Mouse (Mus musculus) intestine, embryonic 15.5 days (tissue): Measurements from ENCODE around the gene Stk24. TPM values are rescaled to one million over a fixed set of nuclear protein-coding genes. Genes with fewer than 3 reads are reported as not detected.

ENCODE experiments used
- ATAC-seq: fragments of 200-750 bp; cut with Nextera tagmentation; 2 replicates; pipeline ENCODE4 v1.8.0; 2017; ENCODE audit warnings: moderate TSS enrichment, moderate library complexity
- H3K27ac ChIP-seq: fragments of 300-500 bp; sonication (generic); 2 replicates; pipeline ENCODE4 v1.5.1; 2015; ENCODE audit warnings: mild to moderate bottlenecking, inconsistent platforms
- H3K27me3 ChIP-seq: fragments of 300-500 bp; sonication (generic); replicated peaks from 2 replicates; pipeline ENCODE4 v1.6.1; 2015; ENCODE audit warnings: inconsistent platforms
- H3K36me3 ChIP-seq: fragments of 300-500 bp; sonication (generic); 2 replicates; pipeline ENCODE4 v1.6.1; 2015; ENCODE audit warnings: inconsistent platforms
- H3K4me1 ChIP-seq: fragments of 300-500 bp; sonication (generic); replicated peaks from 2 replicates; pipeline ENCODE4 v1.6.1; 2015; ENCODE audit warnings: inconsistent platforms
- H3K4me2 ChIP-seq: fragments of 300-500 bp; sonication (generic); replicated peaks from 2 replicates; pipeline ENCODE4 v1.6.1; 2015; ENCODE audit warnings: mild to moderate bottlenecking, inconsistent platforms
- H3K4me3 ChIP-seq: fragments of 300-500 bp; sonication (generic); replicated peaks from 2 replicates; pipeline ENCODE4 v1.5.1; 2015; ENCODE audit warnings: inconsistent platforms
- H3K9ac ChIP-seq: fragments of 300-500 bp; sonication (generic); 2 replicates; pipeline ENCODE4 v1.6.1; 2015; ENCODE audit warnings: inconsistent platforms
- H3K9me3 ChIP-seq: fragments of 300-500 bp; sonication (generic); 2 replicates; pipeline ENCODE4 v1.6.1; 2016; ENCODE audit warnings: inconsistent platforms
- WGBS: fragments of 180-500 bp; shearing (Covaris S2); methylation state at CpG from one replicate; pipeline ENCODE4 v1.1.7; 2015; 5-methylcytosine and 5-hydroxymethylcytosine counted together
- polyA plus RNA-seq: library from polyadenylated mRNA; unstranded; fragments of >200 nt; fragmentation: Nextera tagmentation; extraction: Ambion mirVana; gene quantifications from 2 replicates; pipeline ENCODE4 v1.2.1, GENCODE M21; 2015

The Stk24 gene
- polyA plus RNA-seq, 1 experiment from 2014 or later = 43.7 TPM

GRCm38 (mm10) chr14:121406943-121407342 is 27.1 kb upstream of the Stk24 start:
- H3K9ac ChIP-seq = no peak overlapping the region
- H3K27me3 ChIP-seq = no peaks in the 10 kb centered on the region
- no peak overlapping the region for H3K4me3 ChIP-seq
- no peak overlapping the region for H3K4me2 ChIP-seq
- H3K9me3 ChIP-seq = no peaks in the 10 kb centered on the region
- H3K36me3 ChIP-seq = no peaks in the 10 kb centered on the region
- 92% methylated on average over 7 of the region's 7 CpGs for WGBS
- no peaks in the 10 kb centered on the region for H3K4me1 ChIP-seq
- ATAC-seq = no peak
- no peak overlapping the region for H3K27ac ChIP-seq

- H3K4me1 ChIP-seq = no peaks in the 10 kb centered on the region
These were observed 25.7 kb upstream of the Stk24 start for GRCm38 (mm10) chr14:121405546-121405945.

GRCm38 (mm10) chr14:121405120-121405519 is 25.3 kb upstream of the Stk24 start:
- H3K9me3 ChIP-seq = no peaks in the 10 kb centered on the region
- no peak overlapping the region for H3K9ac ChIP-seq
- peak overlapping the region; percentile 48 for H3K4me2 ChIP-seq
- no peaks in the 10 kb centered on the region for H3K4me1 ChIP-seq
- no peak overlapping the region for H3K27ac ChIP-seq
- no peaks in the 10 kb centered on the region for H3K36me3 ChIP-seq
- no peak overlapping the region; the same call in 1 of the 2 replicates for H3K4me3 ChIP-seq
- ATAC-seq = peak; percentile 55; the same call in 1 of the 2 replicates
- H3K27me3 ChIP-seq = no peaks in the 10 kb centered on the region
- WGBS = 42% methylated on average over 12 of the region's 13 CpGs

More at GRCm38 (mm10) chr14:121405546-121405945, 25.7 kb upstream of the Stk24 start:
- H3K9me3 ChIP-seq = no peaks in the 10 kb centered on the region
- no peaks in the 10 kb centered on the region for H3K27me3 ChIP-seq
- 35% methylated on average over 15 of the region's 15 CpGs for WGBS
- H3K4me2 ChIP-seq = peak overlapping the region; percentile 48
- H3K27ac ChIP-seq = no peak overlapping the region
- ATAC-seq = no peak
- no peak overlapping the region for H3K9ac ChIP-seq
- no peak overlapping the region; the same call in 1 of the 2 replicates for H3K4me3 ChIP-seq
- no peaks in the 10 kb centered on the region for H3K36me3 ChIP-seq

- Histone ChIP-seq H3K9ac (no peak overlapping the region), H3K27ac (no peak overlapping the region), H3K4me3 (no peak overlapping the region), H3K4me1 (no peaks in the 10 kb centered on the region), H3K27me3 (no peaks in the 10 kb centered on the region), H3K4me2 (no peak overlapping the region), H3K9me3 (no peaks in the 10 kb centered on the region), H3K36me3 (no peaks in the 10 kb centered on the region)
- 87% methylated on average over 6 of the region's 6 CpGs for WGBS
- ATAC-seq = no peak
These were observed 19.9 kb upstream of the Stk24 start for GRCm38 (mm10) chr14:121399676-121400075.

GRCm38 (mm10) chr14:121397471-121397870 is 17.7 kb upstream of the Stk24 start:
- ATAC-seq = no peak
- Histone ChIP-seq H3K9ac (no peak overlapping the region), H3K4me2 (no peak overlapping the region), H3K4me3 (no peak overlapping the region), H3K36me3 (no peaks in the 10 kb centered on the region), H3K4me1 (no peaks in the 10 kb centered on the region), H3K27me3 (no peaks in the 10 kb centered on the region), H3K9me3 (no peaks in the 10 kb centered on the region), H3K27ac (no peak overlapping the region)
- 63% methylated on average over 1 of the region's 1 CpGs for WGBS

- H3K9ac ChIP-seq = no peak overlapping the region
- H3K4me2 ChIP-seq = no peak overlapping the region
- no peaks in the 10 kb centered on the region for H3K27me3 ChIP-seq
- H3K4me3 ChIP-seq = no peak overlapping the region
- no peaks in the 10 kb centered on the region for H3K4me1 ChIP-seq
- no peaks in the 10 kb centered on the region for H3K9me3 ChIP-seq
- WGBS = 79% methylated on average over 4 of the region's 4 CpGs
- no peaks in the 10 kb centered on the region for H3K36me3 ChIP-seq
- ATAC-seq = no peak
- H3K27ac ChIP-seq = no peak overlapping the region
These were observed 15.3 kb upstream of the Stk24 start for GRCm38 (mm10) chr14:121395125-121395524.

- Histone ChIP-seq H3K4me3 (no peak overlapping the region), H3K27me3 (no peaks in the 10 kb centered on the region), H3K9me3 (no peaks in the 10 kb centered on the region), H3K4me1 (no peaks in the 10 kb centered on the region), H3K9ac (no peak overlapping the region), H3K4me2 (no peak overlapping the region), H3K27ac (no peak overlapping the region), H3K36me3 (no peaks in the 10 kb centered on the region)
- no peak for ATAC-seq
- 81% methylated on average over 5 of the region's 5 CpGs for WGBS
These were observed 12.1 kb upstream of the Stk24 start for GRCm38 (mm10) chr14:121391927-121392326.

GRCm38 (mm10) chr14:121387760-121388159 is 7.9 kb upstream of the Stk24 start:
- no peaks in the 10 kb centered on the region for H3K36me3 ChIP-seq
- H3K27ac ChIP-seq = no peak overlapping the region
- 50% methylated on average over 1 of the region's 1 CpGs for WGBS
- H3K27me3 ChIP-seq = no peaks in the 10 kb centered on the region
- H3K4me1 ChIP-seq = no peaks in the 10 kb centered on the region
- no peak overlapping the region for H3K4me2 ChIP-seq
- no peak for ATAC-seq
- H3K4me3 ChIP-seq = no peak overlapping the region
- H3K9me3 ChIP-seq = no peaks in the 10 kb centered on the region
- H3K9ac ChIP-seq = no peak overlapping the region

GRCm38 (mm10) chr14:121385440-121385839 is 5.6 kb upstream of the Stk24 start:
- 79% methylated on average over 8 of the region's 8 CpGs for WGBS
- no peak for ATAC-seq
- Histone ChIP-seq H3K9me3 (no peaks in the 10 kb centered on the region), H3K4me3 (no peak overlapping the region), H3K4me1 (no peaks in the 10 kb centered on the region), H3K36me3 (no peaks in the 10 kb centered on the region), H3K4me2 (no peak overlapping the region), H3K27me3 (no peaks in the 10 kb centered on the region), H3K27ac (no peak overlapping the region), H3K9ac (no peak overlapping the region)

GRCm38 (mm10) chr14:121383801-121384200 is 4.0 kb upstream of the Stk24 start:
- WGBS = 52% methylated on average over 3 of the region's 3 CpGs
- H3K4me2 ChIP-seq = no peak overlapping the region
- H3K4me3 ChIP-seq = no peak overlapping the region
- ATAC-seq = no peak
- H3K27ac ChIP-seq = no peak overlapping the region
- no peaks in the 10 kb centered on the region for H3K36me3 ChIP-seq
- no peaks in the 10 kb centered on the region for H3K27me3 ChIP-seq
- no peak overlapping the region for H3K9ac ChIP-seq
- H3K9me3 ChIP-seq = no peaks in the 10 kb centered on the region
- H3K4me1 ChIP-seq = no peaks in the 10 kb centered on the region

GRCm38 (mm10) chr14:121379116-121379826 is 540 bp downstream of the Stk24 start:
- Histone ChIP-seq H3K9ac (peak overlapping the region; percentile 96), H3K36me3 (no peaks in the 10 kb centered on the region), H3K4me2 (peak overlapping the region; percentile 86), H3K27ac (peak overlapping the region; percentile 98), H3K4me3 (peak overlapping the region; percentile 98), H3K9me3 (no peaks in the 10 kb centered on the region), H3K4me1 (peaks cover 16% of the 10 kb centered on the region), H3K27me3 (no peaks in the 10 kb centered on the region)
- ATAC-seq = peak; percentile 95
- WGBS = under 1% methylated on average over 78 of the region's 79 CpGs

- Histone ChIP-seq H3K4me2 (peak overlapping the region; percentile 86), H3K27me3 (no peaks in the 10 kb centered on the region), H3K4me1 (peaks cover 21% of the 10 kb centered on the region), H3K9me3 (no peaks in the 10 kb centered on the region), H3K9ac (peak overlapping the region; percentile 96), H3K4me3 (peak overlapping the region; percentile 98), H3K27ac (peak overlapping the region; percentile 98), H3K36me3 (no peaks in the 10 kb centered on the region)
- peak; percentile 86 for ATAC-seq
- WGBS = under 1% methylated on average over 83 of the region's 83 CpGs
These were observed 1.3 kb downstream of the Stk24 start for GRCm38 (mm10) chr14:121378243-121379115.
